Mouse (Mus musculus): Measurements from ENCODE around the gene Itgb2. TPM values are rescaled to one million over a fixed set of nuclear protein-coding genes. Genes with fewer than 3 reads are reported as not detected.

The Itgb2 gene
- polyA plus RNA-seq, 1 experiment: 13.6 TPM

GRCm38 (mm10) chr10:77587091-77587775 lies 57.2 kb downstream of the Itgb2 start:
- no peak overlapping the region for H3K4me3 ChIP-seq (ENCODE audit: insufficient read depth, low read depth, low read length)
- H3K36me3 ChIP-seq (ENCODE audit: control insufficient read depth, insufficient read depth, low read length): no peaks in the 10 kb centered on the region; the same call in 1 of the 2 replicates
- H3K4me1 ChIP-seq (ENCODE audit: control insufficient read depth, insufficient read depth, low read length): peaks cover 47% of the 10 kb centered on the region
- no peaks in the 10 kb centered on the region for H3K27me3 ChIP-seq (replicated peaks; ENCODE audit: control insufficient read depth, insufficient read depth, low read length)
- H3K27ac ChIP-seq (ENCODE audit: insufficient read depth, low read depth, low read length): peak overlapping the region; percentile 69
- peak; percentile 77 for DNase-seq
- WGBS: 45% methylated on average over 6 of the region's 6 CpGs
- TF ChIP-seq POLR2A (IDR thresholded peaks at IDR 0.05; ENCODE audit: low read depth, low read length) (no peak), CTCF (conservative IDR thresholded peaks at IDR 0.05; ENCODE audit: insufficient read depth, insufficient read length, low read depth, low read length) (no peak)

GRCm38 (mm10) chr10:77588036-77588435 lies 58.0 kb downstream of the Itgb2 start:
- no peaks in the 10 kb centered on the region for H3K27me3 ChIP-seq (replicated peaks; ENCODE audit: control insufficient read depth, insufficient read depth, low read length)
- peaks cover 45% of the 10 kb centered on the region for H3K4me1 ChIP-seq (ENCODE audit: control insufficient read depth, insufficient read depth, low read length)
- 39% methylated on average over 2 of the region's 2 CpGs for WGBS
- peaks cover under 1% of the 10 kb centered on the region; the same call in 1 of the 2 replicates for H3K36me3 ChIP-seq (ENCODE audit: control insufficient read depth, insufficient read depth, low read length)
- peak; percentile 85 for DNase-seq
- H3K27ac ChIP-seq (ENCODE audit: insufficient read depth, low read depth, low read length): peak overlapping the region; percentile 68
- no peak overlapping the region for H3K4me3 ChIP-seq (ENCODE audit: insufficient read depth, low read depth, low read length)
- no peak for TF ChIP-seq CTCF (conservative IDR thresholded peaks at IDR 0.05; ENCODE audit: insufficient read depth, insufficient read length, low read depth, low read length)
- TF ChIP-seq POLR2A (IDR thresholded peaks at IDR 0.05; ENCODE audit: low read depth, low read length): no peak

GRCm38 (mm10) chr10:77589117-77589516 lies 59.1 kb downstream of the Itgb2 start:
- Histone ChIP-seq H3K27ac (ENCODE audit: insufficient read depth, low read depth, low read length) (no peak overlapping the region), H3K4me3 (ENCODE audit: insufficient read depth, low read depth, low read length) (no peak overlapping the region)
- TF ChIP-seq CTCF (conservative IDR thresholded peaks at IDR 0.05; ENCODE audit: insufficient read depth, insufficient read length, low read depth, low read length): no peak
- no peak for TF ChIP-seq POLR2A (IDR thresholded peaks at IDR 0.05; ENCODE audit: low read depth, low read length)

GRCm38 (mm10) chr10:77589749-77590148 lies 59.7 kb downstream of the Itgb2 start:
- Histone ChIP-seq H3K27ac (ENCODE audit: insufficient read depth, low read depth, low read length) (no peak overlapping the region), H3K4me3 (ENCODE audit: insufficient read depth, low read depth, low read length) (no peak overlapping the region), H3K36me3 (ENCODE audit: control insufficient read depth, insufficient read depth, low read length) (peaks cover 11% of the 10 kb centered on the region), H3K27me3 (replicated peaks; ENCODE audit: control insufficient read depth, insufficient read depth, low read length) (no peaks in the 10 kb centered on the region), H3K4me1 (ENCODE audit: control insufficient read depth, insufficient read depth, low read length) (peaks cover 41% of the 10 kb centered on the region)
- 62% methylated on average over 8 of the region's 8 CpGs for WGBS
- no peak for TF ChIP-seq POLR2A (IDR thresholded peaks at IDR 0.05; ENCODE audit: low read depth, low read length)
- TF ChIP-seq CTCF (conservative IDR thresholded peaks at IDR 0.05; ENCODE audit: insufficient read depth, insufficient read length, low read depth, low read length): no peak
- no peak for DNase-seq

More at GRCm38 (mm10) chr10:77589117-77589516, 59.1 kb downstream of the Itgb2 start:
- Histone ChIP-seq H3K36me3 (ENCODE audit: control insufficient read depth, insufficient read depth, low read length) (peaks cover 9% of the 10 kb centered on the region), H3K27me3 (replicated peaks; ENCODE audit: control insufficient read depth, insufficient read depth, low read length) (no peaks in the 10 kb centered on the region), H3K4me1 (ENCODE audit: control insufficient read depth, insufficient read depth, low read length) (peaks cover 41% of the 10 kb centered on the region)
- no peak for DNase-seq
- WGBS: 49% methylated on average over 7 of the region's 7 CpGs

- Histone ChIP-seq H3K36me3 (ENCODE audit: control insufficient read depth, insufficient read depth, low read length) (peaks cover 12% of the 10 kb centered on the region), H3K27me3 (replicated peaks; ENCODE audit: control insufficient read depth, insufficient read depth, low read length) (no peaks in the 10 kb centered on the region), H3K27ac (ENCODE audit: insufficient read depth, low read depth, low read length) (no peak overlapping the region), H3K4me1 (ENCODE audit: control insufficient read depth, insufficient read depth, low read length) (peaks cover 37% of the 10 kb centered on the region), H3K4me3 (ENCODE audit: insufficient read depth, low read depth, low read length) (no peak overlapping the region)
- TF ChIP-seq POLR2A (IDR thresholded peaks at IDR 0.05; ENCODE audit: low read depth, low read length) (no peak), CTCF (conservative IDR thresholded peaks at IDR 0.05; ENCODE audit: insufficient read depth, insufficient read length, low read depth, low read length) (peak; percentile 97)
- 39% methylated on average over 6 of the region's 6 CpGs for WGBS
- DNase-seq: peak; percentile 73
These were observed 60.8 kb downstream of the Itgb2 start for GRCm38 (mm10) chr10:77590812-77591211.

- H3K4me1 ChIP-seq (ENCODE audit: control insufficient read depth, insufficient read depth, low read length): peaks cover 30% of the 10 kb centered on the region
- DNase-seq: no peak
- H3K27ac ChIP-seq (ENCODE audit: insufficient read depth, low read depth, low read length): no peak overlapping the region
- WGBS: 49% methylated on average over 6 of the region's 6 CpGs
- no peak overlapping the region for H3K4me3 ChIP-seq (ENCODE audit: insufficient read depth, low read depth, low read length)
- no peaks in the 10 kb centered on the region for H3K27me3 ChIP-seq (replicated peaks; ENCODE audit: control insufficient read depth, insufficient read depth, low read length)
- TF ChIP-seq POLR2A (IDR thresholded peaks at IDR 0.05; ENCODE audit: low read depth, low read length) (no peak), CTCF (conservative IDR thresholded peaks at IDR 0.05; ENCODE audit: insufficient read depth, insufficient read length, low read depth, low read length) (no peak)
- peaks cover 13% of the 10 kb centered on the region for H3K36me3 ChIP-seq (ENCODE audit: control insufficient read depth, insufficient read depth, low read length)
These were observed 61.5 kb downstream of the Itgb2 start for GRCm38 (mm10) chr10:77591546-77591945.

- Histone ChIP-seq H3K27ac (ENCODE audit: insufficient read depth, low read depth, low read length) (no peak overlapping the region), H3K4me1 (ENCODE audit: control insufficient read depth, insufficient read depth, low read length) (no peaks in the 10 kb centered on the region), H3K4me3 (ENCODE audit: insufficient read depth, low read depth, low read length) (no peak overlapping the region), H3K27me3 (replicated peaks; ENCODE audit: control insufficient read depth, insufficient read depth, low read length) (no peaks in the 10 kb centered on the region), H3K36me3 (ENCODE audit: control insufficient read depth, insufficient read depth, low read length) (peaks cover 18% of the 10 kb centered on the region)
- TF ChIP-seq POLR2A (IDR thresholded peaks at IDR 0.05; ENCODE audit: low read depth, low read length) (no peak), CTCF (conservative IDR thresholded peaks at IDR 0.05; ENCODE audit: insufficient read depth, insufficient read length, low read depth, low read length) (no peak)
- WGBS: 75% methylated on average over 2 of the region's 2 CpGs
- DNase-seq: no peak
These were observed 66.0 kb downstream of the Itgb2 start for GRCm38 (mm10) chr10:77596060-77596459.
